Mouse (Mus musculus): ENCODE data around the gene Lrr1. TPM values are rescaled to one million over a fixed set of nuclear protein-coding genes. Genes with fewer than 3 reads are reported as not detected.
A peak's percentile ranks its signal among the peaks of the same experiment; 100 is the strongest.
"Not testable (repeated sequence)": the region's sequence is repeated elsewhere in the genome, so short reads cannot be mapped to it uniquely, and the experiment has no call there.

Lrr1 gene
- total RNA-seq, 1 experiment from 2014 or later, result 16.1 TPM

DNA sequence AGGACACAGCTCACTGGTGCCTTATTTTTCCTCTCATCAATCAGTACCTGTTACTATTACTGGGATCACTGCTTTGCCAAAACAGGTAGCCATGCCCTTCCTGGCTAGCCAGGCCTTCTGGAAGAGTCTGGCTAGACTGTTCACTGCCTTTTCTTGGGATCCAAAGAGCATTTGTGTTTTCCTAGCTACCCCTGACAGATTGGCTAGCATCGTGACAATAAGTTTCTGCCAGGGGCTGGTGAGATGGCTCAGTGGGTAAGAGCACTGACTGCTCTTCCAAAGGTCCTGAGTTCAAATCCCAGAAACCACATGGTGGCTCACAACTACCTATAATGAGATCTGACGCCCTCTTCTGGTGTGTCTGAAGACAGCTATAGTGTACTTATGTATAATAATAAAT is 7.9 kb upstream of the Lrr1 start:
- not testable (repeated sequence) for ATAC-seq (replicated peaks; ENCODE audit: low read depth, poor library complexity, severe bottlenecking)

DNA sequence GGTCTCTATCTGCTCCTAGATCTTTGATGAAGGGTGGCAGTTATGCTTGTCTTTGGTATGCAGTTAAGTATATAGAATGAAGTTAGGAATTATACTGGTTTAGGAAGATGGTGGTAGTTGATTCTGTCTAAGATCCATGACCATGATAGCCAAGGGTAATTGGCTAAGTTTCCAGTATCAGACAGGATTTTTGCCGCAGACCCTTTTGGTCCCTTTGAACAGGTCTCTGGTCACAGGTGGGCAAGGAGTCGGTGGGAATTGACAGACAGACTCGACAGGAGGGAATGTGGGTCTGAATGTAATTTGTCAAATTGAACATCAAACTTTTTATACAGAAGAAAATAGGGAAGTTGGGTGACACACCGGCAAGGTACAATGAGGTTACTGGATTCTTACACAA is 5.0 kb upstream of the Lrr1 start:
- not testable (repeated sequence) for ATAC-seq (replicated peaks; ENCODE audit: low read depth, poor library complexity, severe bottlenecking)

DNA sequence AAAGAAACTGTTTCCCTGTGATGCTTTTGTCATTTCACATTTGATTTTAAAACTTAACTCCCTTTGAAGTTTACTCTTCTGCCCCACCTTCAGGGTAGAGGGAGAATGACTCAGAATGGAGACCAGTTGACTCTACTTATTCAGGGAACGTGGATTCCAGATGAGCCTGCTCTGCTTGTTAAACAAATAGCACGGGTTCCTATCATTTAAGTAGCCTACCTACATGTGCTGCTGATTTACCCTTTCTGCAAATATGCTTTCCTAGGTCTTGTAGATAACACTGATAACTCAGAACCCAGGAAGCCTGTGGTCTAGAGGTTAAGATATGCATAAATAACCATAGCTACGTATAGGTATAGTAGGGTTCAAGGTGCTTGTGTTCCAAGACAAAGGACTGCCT is 3.7 kb upstream of the Lrr1 start:
- no peak for ATAC-seq (replicated peaks; ENCODE audit: low read depth, poor library complexity, severe bottlenecking)

DNA sequence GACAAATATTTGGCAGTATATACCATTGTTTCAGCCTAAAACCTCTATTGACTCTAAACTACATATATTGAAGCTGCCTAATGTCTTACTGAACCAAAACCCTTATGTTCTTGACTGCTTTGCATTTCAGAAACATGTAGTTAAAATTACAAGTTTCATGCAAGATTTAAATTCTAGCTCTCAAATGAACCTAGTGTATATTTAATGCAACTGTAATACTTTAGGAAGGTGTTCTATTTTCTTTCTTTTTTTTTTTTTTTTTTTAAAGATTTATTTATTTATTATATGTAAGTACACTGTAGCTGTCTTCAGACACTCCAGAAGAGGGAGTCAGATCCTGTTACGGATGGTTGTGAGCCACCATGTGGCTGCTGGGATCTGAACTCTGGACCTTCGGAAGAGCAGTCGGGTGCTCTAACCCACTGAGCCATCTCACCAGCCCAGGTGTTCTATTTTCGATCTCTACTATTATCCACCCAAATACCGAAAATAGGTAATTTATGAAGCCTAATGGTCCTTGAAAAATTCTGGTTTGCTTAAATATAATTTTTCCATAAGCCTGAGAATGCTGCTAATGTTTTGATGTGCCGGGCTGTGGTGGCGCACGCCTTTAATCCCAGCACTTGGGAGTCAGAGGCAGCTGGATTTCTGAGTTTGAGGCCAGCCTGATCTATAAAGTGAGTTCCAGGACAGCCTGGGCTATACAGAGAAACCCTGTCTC is 1.6 kb upstream of the Lrr1 start:
- ATAC-seq (replicated peaks; ENCODE audit: low read depth, poor library complexity, severe bottlenecking), result not testable (repeated sequence)

DNA sequence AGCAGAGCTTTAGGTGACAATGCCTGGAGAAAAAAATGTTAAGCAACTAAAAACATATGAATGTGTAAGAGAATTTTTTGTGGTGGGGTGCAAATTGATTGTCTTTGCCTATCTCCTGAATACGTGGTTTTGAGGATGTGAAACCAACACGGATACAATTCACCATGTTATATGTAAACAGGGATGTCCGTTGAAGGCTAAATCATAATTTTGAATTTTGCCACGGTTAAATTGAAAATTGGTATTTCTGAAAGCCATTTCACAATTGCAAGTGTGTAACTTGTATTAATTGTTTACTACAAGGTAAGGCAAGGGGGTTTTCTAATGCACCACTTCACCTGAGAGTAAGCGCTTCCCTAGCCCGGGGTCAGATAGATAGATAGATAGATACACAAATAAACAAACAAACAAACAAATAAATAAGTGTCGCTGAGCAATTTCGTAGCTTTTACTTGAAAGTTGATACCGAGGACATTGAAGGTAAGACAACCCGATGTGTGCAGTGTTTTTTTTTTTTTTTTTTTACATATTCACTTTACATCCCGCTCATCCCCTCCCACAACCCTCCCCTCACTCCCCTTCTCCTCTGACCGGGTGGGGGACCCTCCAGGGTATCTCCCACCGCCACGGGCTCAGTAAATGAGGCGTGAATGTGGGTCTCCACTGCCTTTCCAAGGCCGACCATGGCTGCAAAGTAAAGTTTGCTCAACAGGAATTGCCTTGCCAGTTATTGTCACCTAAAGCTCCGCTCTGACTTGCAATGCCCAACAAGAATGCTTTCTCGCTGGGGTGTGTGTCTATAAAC is 756 bp upstream of the Lrr1 start:
- ATAC-seq (replicated peaks; ENCODE audit: low read depth, poor library complexity, severe bottlenecking), result peak; percentile 11

DNA sequence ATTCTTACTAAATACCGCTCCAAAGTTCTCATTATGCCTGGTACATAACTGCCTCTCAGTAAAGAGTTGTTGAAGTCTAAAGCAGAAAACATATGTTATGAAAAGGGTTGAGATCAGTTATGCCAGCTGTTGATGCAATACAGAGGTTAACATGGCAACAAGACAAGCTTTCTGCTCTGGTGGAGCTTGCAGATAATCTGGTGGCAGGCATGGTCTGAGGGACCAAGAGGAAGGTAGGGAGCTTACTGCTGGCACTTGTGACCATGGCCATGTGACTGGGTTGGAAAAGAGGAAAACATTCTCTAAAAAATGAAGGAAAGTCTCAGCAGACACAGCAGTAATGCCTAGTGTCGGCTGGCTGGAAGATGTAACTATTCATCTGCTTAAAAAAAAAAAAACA is 2.7 kb downstream of the Lrr1 start:
- no peak for ATAC-seq (replicated peaks; ENCODE audit: low read depth, poor library complexity, severe bottlenecking)

DNA sequence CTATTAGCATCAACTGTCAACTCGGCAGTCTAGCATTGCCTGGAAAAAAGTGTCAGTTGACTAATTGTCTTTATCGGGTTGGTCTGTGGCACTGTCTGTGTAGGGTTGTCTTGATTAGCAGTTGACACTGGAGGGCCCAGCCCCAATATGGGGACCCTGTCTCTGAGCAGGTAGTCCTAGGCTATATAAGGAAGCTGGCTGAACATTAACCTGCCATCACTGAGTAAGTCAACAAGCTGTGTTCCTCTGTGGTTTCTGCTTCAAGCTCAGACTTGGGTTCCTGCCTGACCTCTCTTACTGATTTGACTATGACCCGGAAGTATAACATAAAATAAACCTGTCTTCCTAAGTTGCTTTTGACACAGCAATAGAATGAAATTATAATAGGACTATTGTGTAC is 7.4 kb downstream of the Lrr1 start:
- no peak for ATAC-seq (replicated peaks; ENCODE audit: low read depth, poor library complexity, severe bottlenecking)

DNA sequence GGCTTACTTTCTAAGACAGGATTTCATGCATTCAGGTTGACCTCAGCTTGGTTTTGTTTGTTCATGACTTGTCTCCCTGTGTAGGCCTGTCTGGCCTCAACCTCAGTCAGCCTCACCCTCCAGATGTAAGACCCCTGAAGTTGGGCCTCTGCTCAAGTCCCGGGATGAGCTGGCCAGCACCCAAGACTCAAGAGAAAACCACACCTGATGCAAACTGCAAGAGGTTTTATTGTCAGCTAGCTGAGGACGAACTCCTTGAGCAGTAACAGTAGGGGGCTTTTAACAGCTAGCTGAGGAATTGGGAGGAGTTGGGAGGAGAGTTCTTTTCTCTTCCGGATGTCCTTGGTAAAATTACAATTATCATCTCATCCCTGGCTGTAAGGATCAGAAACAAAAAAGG is 8.9 kb downstream of the Lrr1 start:
- no peak for ATAC-seq (replicated peaks; ENCODE audit: low read depth, poor library complexity, severe bottlenecking)

DNA sequence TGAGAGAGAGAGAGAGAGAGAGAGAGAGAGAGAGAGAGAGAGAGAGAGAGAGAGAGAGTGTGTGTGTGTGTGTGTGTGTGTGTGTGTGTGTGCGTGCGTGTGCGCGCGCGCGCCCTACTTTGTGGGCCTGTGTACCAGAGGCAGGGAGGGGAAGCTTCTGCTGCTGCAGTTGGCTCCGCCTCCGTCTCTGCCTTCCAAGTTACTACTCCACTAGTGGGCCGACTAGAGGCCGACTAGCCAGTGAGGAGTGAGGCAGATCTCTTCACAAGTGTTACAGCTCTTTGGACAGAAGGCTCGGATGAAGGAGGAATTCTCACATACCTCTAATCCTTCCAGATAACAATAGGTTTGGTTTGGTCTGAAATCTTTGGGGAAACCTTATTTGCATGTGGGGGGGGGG is 10.8 kb downstream of the Lrr1 start:
- ATAC-seq (replicated peaks; ENCODE audit: low read depth, poor library complexity, severe bottlenecking), result no peak

DNA sequence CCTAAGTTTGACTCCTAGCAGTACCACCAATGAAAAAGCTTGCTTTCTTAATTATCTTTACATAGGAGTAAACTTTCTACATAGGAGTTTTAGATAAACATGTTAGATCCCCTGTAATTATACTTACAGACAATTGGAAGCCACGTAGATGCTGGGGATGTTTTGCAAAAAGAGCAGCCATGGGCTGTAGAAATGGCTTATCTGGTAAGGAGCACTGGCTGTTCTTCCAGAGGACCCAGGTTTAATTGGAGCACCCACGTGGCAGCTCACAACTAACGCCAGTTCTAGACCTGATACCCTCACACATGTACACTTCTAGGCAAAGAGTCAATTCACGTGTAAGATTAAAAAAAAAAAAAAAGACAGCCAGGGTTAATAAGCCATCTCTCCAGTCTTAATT is 13.2 kb downstream of the Lrr1 start:
- no peak for ATAC-seq (replicated peaks; ENCODE audit: low read depth, poor library complexity, severe bottlenecking)

DNA sequence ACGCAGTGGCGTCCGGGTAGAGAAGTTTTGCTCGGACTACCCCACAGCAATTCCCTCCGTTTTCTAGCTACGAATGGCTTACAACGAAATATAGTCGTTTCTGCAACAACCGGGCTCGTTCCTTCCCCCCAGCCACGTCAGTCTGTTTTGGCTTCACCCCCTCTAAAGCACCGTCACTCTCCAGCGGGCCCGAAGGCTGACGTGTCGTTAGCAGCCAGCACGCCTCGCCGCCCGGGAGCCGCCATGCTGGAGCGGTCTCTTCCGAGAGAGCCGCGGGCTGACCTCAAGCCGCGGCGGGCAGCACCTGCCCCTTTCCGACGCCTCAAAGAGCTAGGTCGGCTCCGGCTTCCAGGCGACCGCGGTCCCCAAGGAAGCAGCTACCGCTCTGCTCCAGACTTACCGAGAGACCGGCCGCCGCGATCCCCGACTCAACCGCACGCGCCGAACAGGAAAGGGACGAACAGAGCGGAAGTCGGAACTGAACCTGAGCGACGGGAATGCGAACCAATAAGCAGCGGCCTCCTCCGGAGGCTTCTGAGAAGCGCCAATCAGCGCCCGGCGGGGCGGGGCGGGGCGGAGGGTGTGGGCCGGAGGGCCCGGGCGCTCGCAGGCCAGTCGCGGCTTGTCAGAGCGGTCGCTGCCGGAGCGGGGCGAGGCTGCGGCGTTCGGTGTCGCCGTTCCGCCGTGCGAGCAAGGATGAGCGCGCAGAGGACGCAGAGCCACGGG is 15.1 kb downstream of the Lrr1 start, which contains the start of the genes Rpl36al and Mgat2:
Gene Rpl36al (minus strand): TSS at position 501 of the 726 bp plus-strand sequence.
Gene Mgat2 (plus strand): TSS at position 575 of the 726 bp plus-strand sequence.
- peak; percentile 93 for ATAC-seq (replicated peaks; ENCODE audit: low read depth, poor library complexity, severe bottlenecking)

DNA sequence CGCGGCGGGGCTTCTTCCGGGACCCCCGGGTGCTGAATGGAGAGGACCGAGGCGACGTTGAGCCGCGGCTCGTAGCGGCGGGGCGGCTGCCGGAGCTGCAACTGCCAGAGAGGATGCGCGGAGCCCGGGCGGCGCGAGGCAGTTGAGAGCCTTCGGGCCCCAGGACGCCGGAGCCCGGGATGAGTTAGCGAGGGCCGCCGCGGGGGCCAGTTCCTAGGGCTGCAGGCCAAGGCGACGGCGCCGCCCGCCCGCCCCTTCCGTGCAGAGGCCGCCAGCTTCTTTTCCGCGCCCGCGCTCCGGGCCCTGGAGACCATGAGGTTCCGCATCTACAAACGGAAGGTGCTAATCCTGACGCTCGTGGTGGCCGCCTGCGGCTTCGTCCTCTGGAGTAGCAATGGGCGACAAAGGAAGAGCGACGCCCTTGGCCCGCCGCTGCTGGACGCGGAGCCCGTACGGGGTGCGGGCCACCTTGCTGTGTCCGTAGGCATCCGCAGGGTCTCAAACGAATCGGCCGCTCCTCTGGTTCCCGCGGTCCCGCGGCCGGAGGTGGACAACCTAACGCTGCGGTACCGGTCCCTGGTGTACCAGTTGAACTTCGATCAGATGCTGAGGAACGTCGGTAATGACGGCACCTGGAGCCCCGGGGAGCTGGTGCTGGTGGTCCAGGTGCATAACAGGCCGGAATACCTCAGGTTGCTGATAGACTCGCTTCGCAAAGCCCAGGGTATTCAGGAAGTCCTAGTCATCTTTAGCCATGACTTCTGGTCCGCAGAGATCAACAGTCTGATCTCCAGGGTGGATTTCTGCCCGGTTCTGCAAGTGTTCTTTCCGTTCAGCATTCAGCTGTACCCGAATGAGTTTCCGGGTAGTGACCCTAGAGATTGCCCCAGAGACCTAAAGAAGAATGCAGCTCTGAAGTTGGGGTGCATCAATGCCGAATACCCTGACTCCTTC is 16.0 kb downstream of the Lrr1 start:
- peak; percentile 47 for ATAC-seq (replicated peaks; ENCODE audit: low read depth, poor library complexity, severe bottlenecking)

DNA sequence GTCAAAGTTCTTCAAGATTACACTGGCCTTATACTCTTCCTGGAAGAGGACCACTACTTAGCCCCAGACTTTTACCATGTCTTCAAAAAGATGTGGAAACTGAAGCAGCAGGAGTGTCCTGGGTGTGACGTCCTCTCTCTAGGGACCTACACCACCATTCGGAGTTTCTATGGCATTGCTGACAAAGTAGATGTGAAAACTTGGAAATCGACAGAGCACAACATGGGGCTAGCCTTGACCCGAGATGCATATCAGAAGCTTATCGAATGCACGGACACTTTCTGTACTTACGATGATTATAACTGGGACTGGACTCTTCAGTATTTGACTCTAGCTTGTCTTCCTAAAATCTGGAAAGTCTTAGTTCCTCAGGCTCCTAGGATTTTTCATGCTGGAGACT is 16.8 kb downstream of the Lrr1 start:
- no peak for ATAC-seq (replicated peaks; ENCODE audit: low read depth, poor library complexity, severe bottlenecking)

DNA sequence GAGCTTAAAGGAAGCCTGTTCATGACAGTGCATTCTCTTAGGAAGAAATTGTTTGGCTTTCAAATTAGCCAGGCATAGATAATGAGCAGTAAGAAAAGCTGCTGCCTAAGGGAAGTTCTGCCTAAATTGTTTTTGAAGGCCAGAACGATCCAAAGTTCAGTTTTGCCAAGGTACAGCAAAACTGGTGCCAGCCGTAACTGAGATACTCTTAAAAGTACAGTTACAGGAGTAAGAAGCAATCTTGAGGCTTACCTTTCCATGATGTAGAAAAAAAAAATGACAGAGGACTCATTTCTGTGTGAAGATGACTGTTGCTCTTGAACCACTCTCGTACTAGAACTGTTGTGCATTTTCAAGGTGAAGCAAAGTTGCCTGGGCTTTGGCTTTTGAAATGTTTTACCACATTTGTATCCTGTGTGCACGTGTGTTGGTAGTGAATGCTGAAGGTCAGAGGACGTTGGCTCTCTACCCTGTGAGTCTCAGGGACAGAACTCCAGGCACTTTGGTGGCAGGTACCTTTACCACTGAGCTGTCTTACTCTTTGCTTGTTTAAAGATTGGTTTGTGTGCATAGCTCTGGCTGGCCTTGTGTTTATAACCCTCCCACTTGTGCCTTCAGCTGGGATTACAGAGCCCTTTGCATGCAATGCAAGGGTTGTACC is 18.3 kb downstream of the Lrr1 start:
- no peak for ATAC-seq (replicated peaks; ENCODE audit: low read depth, poor library complexity, severe bottlenecking)

DNA sequence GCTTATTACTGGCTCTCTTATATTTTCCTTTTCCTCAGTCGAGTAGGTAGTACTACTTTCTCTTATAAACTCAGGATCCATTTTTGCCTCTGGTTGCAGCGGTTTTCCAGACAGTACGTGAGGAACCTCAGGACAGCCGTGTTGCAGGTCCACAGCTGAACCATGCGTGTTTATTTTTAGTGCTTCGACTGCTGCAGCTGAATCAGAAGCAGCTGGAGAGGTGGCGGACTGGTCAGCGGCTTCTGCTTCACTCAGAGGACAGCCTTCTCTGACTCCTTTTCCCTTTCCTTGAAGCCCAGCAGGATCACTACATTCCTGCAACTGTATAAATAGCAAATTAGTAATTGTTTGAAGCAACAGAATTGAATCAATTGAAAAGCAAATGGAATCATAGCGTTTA is 21.5 kb downstream of the Lrr1 start:
- no peak for ATAC-seq (replicated peaks; ENCODE audit: low read depth, poor library complexity, severe bottlenecking)

DNA sequence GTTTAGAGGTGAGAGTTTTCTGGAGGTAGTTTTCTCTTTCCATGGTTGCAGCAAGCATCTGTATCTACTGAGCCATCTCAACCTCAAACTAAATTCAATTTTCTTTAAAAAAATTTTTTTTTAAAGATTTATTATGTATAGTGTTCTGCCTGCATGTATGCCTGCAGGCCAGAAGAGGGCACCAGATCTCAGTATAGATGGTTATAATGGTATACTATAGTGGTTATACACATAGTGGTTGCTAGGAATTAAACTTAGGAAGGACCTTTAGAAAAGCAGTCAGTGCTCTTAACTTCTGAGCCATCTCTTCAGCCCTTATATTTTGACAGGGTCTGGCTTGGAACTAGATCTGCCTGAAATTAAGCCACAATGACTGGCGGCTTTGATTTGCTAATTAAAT is 21.9 kb downstream of the Lrr1 start:
- peak; percentile 71 for ATAC-seq (replicated peaks; ENCODE audit: low read depth, poor library complexity, severe bottlenecking)

DNA sequence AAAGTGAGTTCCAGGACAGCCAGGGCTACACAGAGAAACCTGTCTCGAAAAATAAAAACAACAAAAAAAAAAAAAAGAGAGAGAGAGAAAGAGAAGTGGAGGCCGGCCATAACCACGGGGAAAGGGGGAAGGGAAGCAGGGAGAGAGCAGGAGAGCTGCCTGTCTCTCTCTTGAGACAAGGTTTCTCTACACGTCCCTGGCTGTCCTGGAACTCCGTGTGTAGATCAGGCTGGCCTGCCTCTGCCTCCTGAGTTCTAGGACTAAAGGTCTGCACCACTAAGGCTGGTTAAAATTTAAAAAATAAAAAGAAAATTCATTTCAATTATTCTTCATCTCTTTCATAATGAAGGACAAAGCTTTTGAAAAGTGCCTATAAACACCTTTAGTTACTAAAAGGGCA is 22.8 kb downstream of the Lrr1 start:
- ATAC-seq (replicated peaks; ENCODE audit: low read depth, poor library complexity, severe bottlenecking), result no peak

DNA sequence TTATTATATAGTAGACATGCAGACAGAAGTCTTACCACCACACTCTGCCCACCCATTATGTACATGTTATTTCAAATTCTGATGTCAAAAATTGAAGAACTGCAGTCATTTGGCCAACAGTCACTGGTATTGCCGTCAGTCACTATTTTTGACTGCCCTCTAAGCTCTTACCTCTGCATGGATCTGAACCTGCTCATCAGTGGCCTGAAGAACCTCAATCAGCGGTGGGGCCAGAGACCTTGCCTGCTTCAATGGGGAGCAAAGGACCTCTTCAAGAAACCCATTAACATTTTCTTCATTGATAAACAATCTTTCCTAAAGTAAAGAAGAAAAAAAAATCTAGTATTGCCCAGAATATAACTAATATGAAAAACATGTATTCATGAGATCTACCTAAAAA is 24.0 kb downstream of the Lrr1 start:
- ATAC-seq (replicated peaks; ENCODE audit: low read depth, poor library complexity, severe bottlenecking), result no peak
